Mouse (Mus musculus): ENCODE results near the gene Rhod.

GRCm38 (mm10) chr19:4438791-4439160 lies 456 bp downstream of the Rhod start:
- TF ChIP-seq CTCF (IDR thresholded peaks at IDR 0.05) (no peak), EP300 (IDR thresholded peaks at IDR 0.05; ENCODE audit: insufficient read depth, low read depth, low read length) (no peak), POLR2A (IDR thresholded peaks at IDR 0.05; ENCODE audit: insufficient read depth, low read depth, low read length) (no peak)
